Mouse (Mus musculus) erythroblast, embryonic 14.5 days (primary cell): ENCODE results near the gene Mustn1.

ENCODE experiments used
- GATA1 ChIP-seq: IDR thresholded peaks from 2 replicates; pipeline ENCODE4 v1.6.1; 2012; ENCODE audit warnings: low read length, inconsistent platforms, mixed read lengths
- TAL1 ChIP-seq: IDR thresholded peaks from 3 replicates; pipeline ENCODE4 v1.6.1; 2012; ENCODE audit warnings: low read length, inconsistent platforms, mixed read lengths

DNA sequence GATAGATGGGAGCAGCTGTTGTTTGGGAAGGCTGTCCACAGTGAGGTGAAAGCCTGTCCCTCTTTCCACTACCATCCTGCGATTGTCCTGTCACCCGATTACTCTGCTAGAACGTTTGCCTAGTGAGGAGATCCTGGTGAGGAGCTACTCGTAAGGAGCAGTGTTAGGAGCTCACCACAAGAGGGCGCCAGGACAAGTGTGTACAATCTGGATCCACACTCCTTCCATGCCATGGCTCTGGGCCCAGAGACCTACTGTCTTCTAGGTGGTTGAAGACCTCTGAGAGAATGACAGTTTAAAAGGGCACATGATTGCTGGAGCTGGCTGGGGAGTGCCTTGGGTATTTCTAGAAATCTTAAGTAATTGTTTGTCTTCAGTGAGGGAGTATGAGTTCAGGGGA, 12.0 kb upstream of the Mustn1 start:
- TF ChIP-seq GATA1 (no peak), TAL1 (no peak)
